ENCODE assay signal across 20 mouse cellular contexts in the genomic region with DNA sequence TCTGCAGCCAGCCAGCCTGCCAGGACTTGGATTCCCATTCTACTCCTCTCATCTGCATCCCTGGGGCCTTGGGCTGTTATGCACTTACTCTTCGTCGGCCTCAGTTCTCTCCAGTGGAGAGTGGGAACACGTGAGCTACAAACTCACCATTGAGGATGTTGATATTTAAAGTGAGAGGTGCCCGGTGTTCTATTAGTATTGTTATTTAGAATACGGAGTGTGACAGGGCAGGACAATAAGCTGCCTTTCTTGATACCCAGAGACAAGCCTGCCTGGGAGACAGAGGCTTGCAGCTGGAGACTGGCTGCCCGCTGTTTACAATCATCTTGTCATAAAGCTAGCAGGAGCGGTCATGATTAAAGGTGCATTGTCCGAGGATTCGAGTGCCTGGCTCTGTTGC. TPM values are rescaled to one million over a fixed set of nuclear protein-coding genes. Genes with fewer than 3 reads are reported as not detected.
DNase-seq lines count a peak whose midpoint lies in the region; ATAC-seq lines count a peak whose summit lies in the region.
"Had no signal": no experiment of that assay in that cellular context is flagged by ENCODE, and none has a peak within 500 bp of the region (broad histone marks: within the 10 kb centered on the region; RNA-seq: fewer than 3 reads in every experiment).

No protein-coding gene starts in this region.

- 21% methylated on average over 9 of the region's 9 CpGs for WGBS in hindbrain, embryonic 12.5 days
- WGBS in hindbrain, embryonic 14.5 days: 31% methylated on average over 9 of the region's 9 CpGs
- WGBS in limb, embryonic 12.5 days: 33% methylated on average over 9 of the region's 9 CpGs

- DNase-seq in embryo, embryonic 10 days (ENCODE audit: low spot score): peak; percentile 15
- DNase-seq in embryo, embryonic 11 days: no peak
- DNase-seq in hindbrain, embryonic 14.5 days (ENCODE audit: low spot score): no peak
- DNase-seq in testis, postnatal 10 days (ENCODE audit: low spot score): peak; percentile 23
- DNase-seq in testis, postnatal 14 days (ENCODE audit: low spot score): no peak
- DNase-seq in kidney, adult 11 months: no peak
- DNase-seq: adrenal gland, postnatal 25 days; cerebellum, adult 11-12 months; gastrocnemius, postnatal 36 days; kidney, adult 9 months; kidney, postnatal 25 days; lung, adult 2 months; right cerebral cortex, postnatal 25 days; thymus, adult 2 months had no signal

- no peak overlapping the region for H3K4me3 ChIP-seq in hindbrain, embryonic 12.5 days
- no peak overlapping the region for H3K4me3 ChIP-seq in hindbrain, embryonic 14.5 days (replicated peaks; ENCODE audit: low read length)
- no peak overlapping the region for H3K4me3 ChIP-seq in limb, embryonic 12.5 days (replicated peaks)
- H3K4me3 ChIP-seq: heart, embryonic 12.5 days; left cerebral cortex, adult 2 months; liver, embryonic 12.5 days had no signal

- no peak overlapping the region for H3K4me2 ChIP-seq in hindbrain, embryonic 12.5 days (replicated peaks)
- H3K4me2 ChIP-seq in hindbrain, embryonic 14.5 days (replicated peaks): no peak overlapping the region
- no peak overlapping the region for H3K4me2 ChIP-seq in limb, embryonic 12.5 days
- H3K4me2 ChIP-seq: heart, embryonic 12.5 days; liver, embryonic 12.5 days had no signal

- H3K36me3 ChIP-seq in hindbrain, embryonic 12.5 days: no peaks in the 10 kb centered on the region
- H3K36me3 ChIP-seq in hindbrain, embryonic 14.5 days (replicated peaks; ENCODE audit: control insufficient read depth, insufficient read depth): no peaks in the 10 kb centered on the region
- H3K36me3 ChIP-seq in limb, embryonic 12.5 days: no peaks in the 10 kb centered on the region
- H3K36me3 ChIP-seq: heart, embryonic 12.5 days; liver, embryonic 12.5 days had no signal

- H3K9ac ChIP-seq in hindbrain, embryonic 12.5 days: no peak overlapping the region
- H3K9ac ChIP-seq in hindbrain, embryonic 14.5 days: no peak overlapping the region
- no peak overlapping the region for H3K9ac ChIP-seq in limb, embryonic 12.5 days (replicated peaks)
- H3K9ac ChIP-seq: heart, embryonic 12.5 days; liver, embryonic 12.5 days had no signal

- H3K4me1 ChIP-seq in hindbrain, embryonic 12.5 days: peaks cover 32% of the 10 kb centered on the region
- H3K4me1 ChIP-seq in hindbrain, embryonic 14.5 days (replicated peaks; ENCODE audit: control insufficient read depth, insufficient read depth, low read length): 0 out of 2 replicates have a peak, but pooled peaks cover 5% of the 10 kb centered on the region
- peaks cover 29% of the 10 kb centered on the region for H3K4me1 ChIP-seq in limb, embryonic 12.5 days (replicated peaks)
- H3K4me1 ChIP-seq: liver, embryonic 12.5 days had no signal

- H3K27me3 ChIP-seq in hindbrain, embryonic 12.5 days: peaks cover 61% of the 10 kb centered on the region
- peaks cover 30% of the 10 kb centered on the region; the same call in 1 of the 2 replicates for H3K27me3 ChIP-seq in hindbrain, embryonic 14.5 days (ENCODE audit: control insufficient read depth, insufficient read depth, low read length)
- peaks cover 66% of the 10 kb centered on the region for H3K27me3 ChIP-seq in limb, embryonic 12.5 days

- H3K9me3 ChIP-seq in hindbrain, embryonic 12.5 days (replicated peaks): no peaks in the 10 kb centered on the region
- no peaks in the 10 kb centered on the region for H3K9me3 ChIP-seq in hindbrain, embryonic 14.5 days (ENCODE audit: control insufficient read depth, low read length)
- H3K9me3 ChIP-seq in limb, embryonic 12.5 days: no peaks in the 10 kb centered on the region
- H3K9me3 ChIP-seq: heart, embryonic 12.5 days; liver, embryonic 12.5 days had no signal

- no peak for ATAC-seq in hindbrain, embryonic 12.5 days (ENCODE audit: low FRiP score)
- no peak for ATAC-seq in hindbrain, embryonic 14.5 days (ENCODE audit: low FRiP score)
- no peak for ATAC-seq in limb, embryonic 12.5 days (ENCODE audit: insufficient number of reproducible peaks, insufficient read depth, low FRiP score, low TSS enrichment, low read depth)
- ATAC-seq: liver, embryonic 12.5 days; Patski had no signal

- H3K27ac ChIP-seq in hindbrain, embryonic 12.5 days: peak overlapping the region; percentile 78
- no peak overlapping the region for H3K27ac ChIP-seq in hindbrain, embryonic 14.5 days
- peak overlapping the region; percentile 66; the same call in 1 of the 2 replicates for H3K27ac ChIP-seq in limb, embryonic 12.5 days
- H3K27ac ChIP-seq: left cerebral cortex, adult 2 months; liver, embryonic 12.5 days had no signal

RNA-seq across cellular contexts. Expression of gene Pja1, which starts 13.7 kb away (rescaled TPM):
- polyA plus RNA-seq in hindbrain, embryonic 12.5 days (2016; fragmentation: Nextera tagmentation; extraction: Ambion mirVana): 248 and 274 TPM in 2 replicates
- 315 and 348 TPM in 2 replicates for polyA plus RNA-seq in hindbrain, embryonic 14.5 days (2014; fragmentation: Nextera tagmentation; extraction: Ambion mirVana)
- polyA plus RNA-seq in limb, embryonic 12.5 days (2016; fragmentation: Nextera tagmentation; extraction: Ambion mirVana): 178 and 181 TPM in 2 replicates

Comparison
In these comparisons a context has a peak if more than half of its experiments do, and no peak if none do; other contexts are left out.
1. DNase-seq: peak in embryo, embryonic 10 days (single experiment) and testis, postnatal 10 days (single experiment); none in embryo, embryonic 11 days (single experiment), hindbrain, embryonic 14.5 days (single experiment), testis, postnatal 14 days (single experiment) and kidney, adult 11 months (single experiment).